Mouse (Mus musculus) E14TG2a.4 (cell line): Measurements from ENCODE around the gene Exoc3l.

ENCODE experiments used
- CTCF ChIP-seq: conservative IDR thresholded peaks from 2 replicates; pipeline ENCODE4 v1.5.1; 2014; ENCODE audit warnings: low read length
- NANOG ChIP-seq: IDR thresholded peaks from 2 replicates; pipeline ENCODE4 v1.6.1; 2014; ENCODE audit warnings: borderline replicate concordance, low read length, mixed read lengths
- POU5F1 ChIP-seq: IDR thresholded peaks from 2 replicates; pipeline ENCODE4 v1.6.1; 2014; ENCODE audit warnings: low read length, borderline replicate concordance

- TF ChIP-seq CTCF, result no peak
- TF ChIP-seq POU5F1, result no peak
- TF ChIP-seq NANOG, result no peak
Observed at GRCm38 (mm10) chr8:105303396-105303795, 7.5 kb upstream of the Exoc3l start.
